Mouse (Mus musculus) kidney, postnatal 0 days (tissue): ENCODE data around the gene Vmn1r189. TPM values are rescaled to one million over a fixed set of nuclear protein-coding genes. Genes with fewer than 3 reads are reported as not detected.
A peak's percentile ranks its signal among the peaks of the same experiment; 100 is the strongest.
"Not testable (repeated sequence)": the region's sequence is repeated elsewhere in the genome, so short reads cannot be mapped to it uniquely, and the experiment has no call there.

Experiments
- ATAC-seq: fragments of 200-750 bp; cut with Nextera tagmentation; replicated peaks from 2 replicates; pipeline ENCODE4 v1.8.0; 2017; ENCODE audit warnings: low read depth, moderate number of reproducible peaks, moderate TSS enrichment, moderate library complexity; ENCODE audit not compliant: low FRiP score
- DNase-seq: peaks from one replicate; pipeline ENCODE4 v3.0.0-alpha.2; 2016; ENCODE audit warnings: low spot score
- H3K27ac ChIP-seq: fragments of 300-500 bp; sonication (generic); 2 replicates; pipeline ENCODE4 v1.5.1; 2014; ENCODE audit warnings: mild to moderate bottlenecking
- H3K27me3 ChIP-seq: fragments of 300-500 bp; sonication (generic); 2 replicates; pipeline ENCODE4 v1.6.1; 2014; ENCODE audit warnings: low read length, mixed read lengths; ENCODE audit not compliant: insufficient read depth
- H3K36me3 ChIP-seq: fragments of 300-500 bp; sonication (generic); 2 replicates; pipeline ENCODE4 v1.6.1; 2014; ENCODE audit warnings: low read length, mixed read lengths; ENCODE audit not compliant: insufficient read depth
- H3K4me1 ChIP-seq: fragments of 300-500 bp; sonication (generic); replicated peaks from 2 replicates; pipeline ENCODE4 v1.6.1; 2014; ENCODE audit warnings: antibody characterized with exemption, low read length, mixed read lengths; ENCODE audit not compliant: insufficient read depth
- H3K4me2 ChIP-seq: fragments of 300-500 bp; sonication (generic); 2 replicates; pipeline ENCODE4 v1.6.1; 2014; ENCODE audit warnings: mild to moderate bottlenecking, low read length, moderate library complexity, mixed read lengths
- H3K4me3 ChIP-seq: fragments of 300-500 bp; sonication (generic); replicated peaks from 2 replicates; pipeline ENCODE4 v1.5.1; 2014; ENCODE audit warnings: low read depth, low read length
- H3K9ac ChIP-seq: fragments of 300-500 bp; sonication (generic); 2 replicates; pipeline ENCODE4 v1.6.1; 2014; ENCODE audit warnings: low read depth, low read length
- H3K9me3 ChIP-seq: fragments of 300-500 bp; sonication (generic); replicated peaks from 2 replicates; pipeline ENCODE4 v1.6.1; 2016; ENCODE audit warnings: low read length, inconsistent platforms, mixed read lengths
- CTCF ChIP-seq: IDR thresholded peaks from 2 replicates; pipeline ENCODE4 v1.5.1; 2016; ENCODE audit warnings: antibody characterized with exemption, low read depth, mild to moderate bottlenecking, moderate library complexity
- WGBS: fragments of 180-500 bp; shearing (Covaris S2); extraction: QIAGEN DNeasy Blood & Tissue Kit; methylation state at CpG from one replicate; pipeline ENCODE4 v1.1.7; 2014; 5-methylcytosine and 5-hydroxymethylcytosine counted together
- polyA plus RNA-seq: library from polyadenylated mRNA; unstranded; fragments of >200 nt; fragmentation: Nextera tagmentation; extraction: Ambion mirVana; gene quantifications from 2 replicates; pipeline ENCODE4 v1.2.1, GENCODE M21; 2015

The Vmn1r189 gene
- polyA plus RNA-seq, result not detected in 2 replicates

- not testable (repeated sequence) for H3K4me2 ChIP-seq, H3K4me1 ChIP-seq, ATAC-seq, H3K27ac ChIP-seq, H3K36me3 ChIP-seq, H3K4me3 ChIP-seq, H3K27me3 ChIP-seq, DNase-seq, H3K9ac ChIP-seq, H3K9me3 ChIP-seq
- WGBS, result 86% methylated on average over 1 of the region's 2 CpGs
Observed at GRCm38 (mm10) chr13:22105724-22106123, at the start of gene Vmn1r189. TSS of gene Vmn1r189 (minus strand) at chr13:22105824.

GRCm38 (mm10) chr13:22136495-22137293 lies 31.1 kb upstream of the Vmn1r189 start:
- not testable (repeated sequence) for ATAC-seq, DNase-seq
- 68% methylated on average over 5 of the region's 5 CpGs for WGBS

GRCm38 (mm10) chr13:22084140-22084539 lies 21.5 kb downstream of the Vmn1r189 start, which contains the start of gene Vmn1r188:
TSS of gene Vmn1r188 (plus strand) at chr13:22084440.
- H3K27me3 ChIP-seq, H3K4me3 ChIP-seq, H3K9me3 ChIP-seq, DNase-seq, ATAC-seq, H3K4me1 ChIP-seq, H3K36me3 ChIP-seq, H3K4me2 ChIP-seq, H3K27ac ChIP-seq, H3K9ac ChIP-seq: not testable (repeated sequence)
- 88% methylated on average over 1 of the region's 1 CpGs for WGBS

More at GRCm38 (mm10) chr13:22136495-22137293, 31.1 kb upstream of the Vmn1r189 start:
- H3K9me3 ChIP-seq, H3K27ac ChIP-seq, H3K4me2 ChIP-seq, H3K36me3 ChIP-seq, H3K9ac ChIP-seq, H3K27me3 ChIP-seq, H3K4me3 ChIP-seq, H3K4me1 ChIP-seq: not testable (repeated sequence)

GRCm38 (mm10) chr13:22063468-22063867 lies 42.2 kb downstream of the Vmn1r189 start:
- no peak for DNase-seq
- H3K4me3 ChIP-seq, result no peak overlapping the region
- 52% methylated on average over 1 of the region's 1 CpGs for WGBS
- no peaks in the 10 kb centered on the region for H3K36me3 ChIP-seq
- H3K9ac ChIP-seq, result no peak overlapping the region
- H3K4me1 ChIP-seq, result no peaks in the 10 kb centered on the region
- H3K27me3 ChIP-seq, result no peaks in the 10 kb centered on the region
- H3K4me2 ChIP-seq, result no peak overlapping the region
- ATAC-seq, result no peak
- H3K27ac ChIP-seq, result no peak overlapping the region
- no peak for TF ChIP-seq CTCF
- H3K9me3 ChIP-seq, result no peaks in the 10 kb centered on the region

- no peak overlapping the region for H3K9ac ChIP-seq
- ATAC-seq (no peak), DNase-seq (no peak)
- no peak for TF ChIP-seq CTCF
- H3K27ac ChIP-seq, result no peak overlapping the region
- H3K4me2 ChIP-seq, result no peak overlapping the region
- H3K27me3 ChIP-seq, result no peaks in the 10 kb centered on the region
- H3K4me1 ChIP-seq, result no peaks in the 10 kb centered on the region
- 62% methylated on average over 1 of the region's 1 CpGs for WGBS
- no peaks in the 10 kb centered on the region for H3K9me3 ChIP-seq
- H3K4me3 ChIP-seq, result no peak overlapping the region
- H3K36me3 ChIP-seq, result no peaks in the 10 kb centered on the region
Observed at GRCm38 (mm10) chr13:22061422-22061821, 44.2 kb downstream of the Vmn1r189 start.

GRCm38 (mm10) chr13:22053754-22054153 lies 51.9 kb downstream of the Vmn1r189 start:
- 94% methylated on average over 1 of the region's 1 CpGs for WGBS
- Histone ChIP-seq H3K9me3 (no peaks in the 10 kb centered on the region), H3K36me3 (no peaks in the 10 kb centered on the region), H3K4me1 (no peaks in the 10 kb centered on the region), H3K4me3 (no peak overlapping the region), H3K4me2 (no peak overlapping the region), H3K27me3 (no peaks in the 10 kb centered on the region), H3K9ac (no peak overlapping the region), H3K27ac (no peak overlapping the region)
- ATAC-seq (no peak), DNase-seq (no peak)
- no peak for TF ChIP-seq CTCF

- ATAC-seq, result no peak
- TF ChIP-seq CTCF, result no peak
- H3K9ac ChIP-seq, result peak overlapping the region; percentile 60
- peak; percentile 40 for DNase-seq
- H3K36me3 ChIP-seq, result no peaks in the 10 kb centered on the region
- H3K4me2 ChIP-seq, result peak overlapping the region; percentile 67
- H3K4me1 ChIP-seq, result no peaks in the 10 kb centered on the region
- peak overlapping the region; percentile 52 for H3K4me3 ChIP-seq
- no peaks in the 10 kb centered on the region for H3K9me3 ChIP-seq
- H3K27me3 ChIP-seq, result no peaks in the 10 kb centered on the region
- WGBS, result 14% methylated on average over 5 of the region's 5 CpGs
- peak overlapping the region; percentile 82 for H3K27ac ChIP-seq
Observed at GRCm38 (mm10) chr13:22051523-22051859, 54.1 kb downstream of the Vmn1r189 start.
